Mouse (Mus musculus) liver, embryonic 12.5 days (tissue): ENCODE measurements at regions not wholly inside any gene's neighbourhood (a gene's known extent, or its start where the extent isn't known, plus 50 kb on each side); places are given as distances from the start of the nearest gene placed in this dataset.

ENCODE experiments used
- ATAC-seq: fragments of 200-750 bp; cut with Nextera tagmentation; 2 replicates; pipeline ENCODE4 v1.8.0; 2017; ENCODE audit warnings: moderate number of reproducible peaks, mild to moderate bottlenecking, moderate library complexity
- H3K27ac ChIP-seq: fragments of 300-500 bp; sonication (generic); 2 replicates; pipeline ENCODE4 v1.5.1; 2016; ENCODE audit warnings: mild to moderate bottlenecking
- H3K27me3 ChIP-seq: fragments of 300-500 bp; sonication (generic); replicated peaks from 2 replicates; pipeline ENCODE4 v1.6.1; 2016; ENCODE audit warnings: mild to moderate bottlenecking, moderate library complexity
- H3K36me3 ChIP-seq: fragments of 300-500 bp; sonication (generic); 2 replicates; pipeline ENCODE4 v1.6.1; 2016; ENCODE audit warnings: mild to moderate bottlenecking, moderate library complexity
- H3K4me1 ChIP-seq: fragments of 300-500 bp; sonication (generic); 2 replicates; pipeline ENCODE4 v1.6.1; 2016
- H3K4me2 ChIP-seq: fragments of 300-500 bp; sonication (generic); 2 replicates; pipeline ENCODE4 v1.6.1; 2016; ENCODE audit warnings: mild to moderate bottlenecking, moderate library complexity
- H3K4me3 ChIP-seq: fragments of 300-500 bp; sonication (generic); 2 replicates; pipeline ENCODE4 v1.5.1; 2016; ENCODE audit warnings: mild to moderate bottlenecking, moderate library complexity
- H3K9ac ChIP-seq: fragments of 300-500 bp; sonication (generic); 2 replicates; pipeline ENCODE4 v1.6.1; 2016; ENCODE audit warnings: mild to moderate bottlenecking, moderate library complexity
- H3K9me3 ChIP-seq: fragments of 300-500 bp; sonication (generic); replicated peaks from 2 replicates; pipeline ENCODE4 v1.6.1; 2016; ENCODE audit warnings: mild to moderate bottlenecking, moderate library complexity
- WGBS: fragments of 180-500 bp; shearing (Covaris S2); methylation state at CpG from one replicate; pipeline ENCODE4 v1.1.7; 2016; ENCODE audit not compliant: insufficient replicate concordance; 5-methylcytosine and 5-hydroxymethylcytosine counted together

DNA sequence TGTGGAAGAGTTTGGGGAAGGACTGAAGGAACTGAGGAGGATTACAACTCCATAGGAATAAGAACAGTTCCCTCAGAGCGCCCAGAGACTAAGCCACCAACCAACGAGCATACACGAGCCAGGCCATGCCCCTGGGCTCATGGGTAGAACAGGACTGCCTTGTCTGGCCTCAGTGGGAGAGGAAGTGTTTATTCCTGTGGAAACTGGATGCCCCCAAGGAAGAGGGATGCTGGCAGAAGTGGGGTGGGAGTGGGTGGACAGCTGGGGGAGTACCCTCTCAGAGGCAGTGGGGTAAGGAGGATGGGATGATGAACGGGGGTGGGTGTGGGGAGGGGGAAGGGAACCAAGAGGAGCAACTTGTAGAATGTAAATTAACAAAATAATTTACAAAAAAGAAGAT is 86.3 kb upstream of the Rab11fip2 start:
- ATAC-seq = no peak; the same call in 1 of the 2 replicates

GRCm38 (mm10) chr19:60015614-60016300 is 72.3 kb upstream of the Rab11fip2 start:
- Histone ChIP-seq H3K9me3 (no peaks in the 10 kb centered on the region), H3K36me3 (no peaks in the 10 kb centered on the region), H3K4me3 (no peak overlapping the region), H3K4me2 (no peak overlapping the region), H3K9ac (no peak overlapping the region), H3K4me1 (no peaks in the 10 kb centered on the region), H3K27ac (no peak overlapping the region), H3K27me3 (no peaks in the 10 kb centered on the region)
- 59% methylated on average over 12 of the region's 12 CpGs for WGBS
- no peak for ATAC-seq

More for the DNA sequence above, 86.3 kb upstream of the Rab11fip2 start:
- Histone ChIP-seq H3K9me3 (no peaks in the 10 kb centered on the region), H3K27ac (no peak overlapping the region), H3K27me3 (no peaks in the 10 kb centered on the region), H3K4me1 (no peaks in the 10 kb centered on the region), H3K36me3 (no peaks in the 10 kb centered on the region), H3K4me2 (no peak overlapping the region), H3K9ac (no peak overlapping the region), H3K4me3 (no peak overlapping the region)
- WGBS = 51% methylated on average over 4 of the region's 4 CpGs

GRCm38 (mm10) chr19:59995557-59995956 is 52.1 kb upstream of the Rab11fip2 start:
- no peak for ATAC-seq
- no peak overlapping the region for H3K27ac ChIP-seq
- no peaks in the 10 kb centered on the region for H3K4me1 ChIP-seq
- H3K9me3 ChIP-seq = no peaks in the 10 kb centered on the region
- H3K27me3 ChIP-seq = no peaks in the 10 kb centered on the region
- no peaks in the 10 kb centered on the region for H3K36me3 ChIP-seq
- 70% methylated on average over 1 of the region's 1 CpGs for WGBS
- no peak overlapping the region for H3K4me3 ChIP-seq
- H3K4me2 ChIP-seq = no peak overlapping the region
- no peak overlapping the region for H3K9ac ChIP-seq
